Mouse (Mus musculus) liver, embryonic 14.5 days (tissue): ENCODE results near the gene Cadm2. TPM values are rescaled to one million over a fixed set of nuclear protein-coding genes. Genes with fewer than 3 reads are reported as not detected.

ENCODE experiments used
- ATAC-seq: fragments of 200-750 bp; cut with Nextera tagmentation; 2 replicates; pipeline ENCODE4 v1.8.0; 2017; ENCODE audit warnings: moderate number of reproducible peaks, mild to moderate bottlenecking, moderate library complexity; ENCODE audit not compliant: insufficient read depth
- DNase-seq, 3 experiments: peaks; one replicate each; pipeline ENCODE4 v3.0.0-alpha.2; 2012 to 2013; ENCODE audit warnings: low read depth in 3 of 3, low spot score in 3 of 3
- H3K27ac ChIP-seq: fragments of 300-500 bp; sonication (generic); 2 replicates; pipeline ENCODE4 v1.5.1; 2014; ENCODE audit warnings: moderate library complexity, mild to moderate bottlenecking, control low read depth, inconsistent platforms
- H3K27me3 ChIP-seq: fragments of 300-500 bp; sonication (generic); 2 replicates; pipeline ENCODE4 v1.6.1; 2014; ENCODE audit warnings: mild to moderate bottlenecking, low read length, moderate library complexity; ENCODE audit not compliant: control insufficient read depth, insufficient read depth
- H3K36me3 ChIP-seq: fragments of 300-500 bp; sonication (generic); replicated peaks from 2 replicates; pipeline ENCODE4 v1.6.1; 2014; ENCODE audit warnings: low read depth; ENCODE audit not compliant: control insufficient read depth, insufficient read depth
- H3K4me1 ChIP-seq, 2 experiments: fragments of 200-500 bp in 1 of 2; fragments of 300-500 bp in 1 of 2; sonication (generic) in 1 of 2; replicated peaks; 2 replicates each; pipeline ENCODE4 v1.6.1; 2012 to 2014; ENCODE audit warnings: antibody characterized with exemption in 1 of 2, inconsistent platforms in 1 of 2, low read length in 1 of 2; ENCODE audit not compliant: control insufficient read depth in 2 of 2, insufficient read depth in 2 of 2
- H3K4me2 ChIP-seq: fragments of 300-500 bp; sonication (generic); 2 replicates; pipeline ENCODE4 v1.6.1; 2014; ENCODE audit warnings: low read depth, mild to moderate bottlenecking, control low read depth, moderate library complexity
- H3K4me3 ChIP-seq, 2 experiments: fragments of 200-500 bp in 1 of 2; fragments of 300-500 bp in 1 of 2; sonication (generic) in 1 of 2; 2 replicates each; pipeline ENCODE4 v1.5.1; 2012 to 2014; ENCODE audit warnings: low read depth in 2 of 2, low read length in 2 of 2, mild to moderate bottlenecking in 2 of 2, control low read depth in 1 of 2, inconsistent platforms in 1 of 2, moderate library complexity in 1 of 2; ENCODE audit not compliant: insufficient read depth in 1 of 2
- H3K9ac ChIP-seq: fragments of 300-500 bp; sonication (generic); replicated peaks from 2 replicates; pipeline ENCODE4 v1.6.1; 2014; ENCODE audit warnings: mild to moderate bottlenecking, control low read depth, moderate library complexity
- H3K9me3 ChIP-seq: fragments of 300-500 bp; sonication (generic); 2 replicates; pipeline ENCODE4 v1.6.1; 2016; ENCODE audit warnings: low read length, mixed read lengths; ENCODE audit not compliant: control insufficient read depth
- CTCF ChIP-seq: IDR thresholded peaks from 2 replicates; pipeline ENCODE4 v1.5.1; 2016; ENCODE audit warnings: antibody characterized with exemption, low read depth, control low read depth
- EP300 ChIP-seq: IDR thresholded peaks from 2 replicates; pipeline ENCODE4 v1.6.1; 2016; ENCODE audit warnings: antibody characterized with exemption, low read depth
- WGBS: fragments of 180-500 bp; shearing (Covaris S2); extraction: QIAGEN DNeasy Blood & Tissue Kit; methylation state at CpG from one replicate; pipeline ENCODE4 v1.1.7; 2014; ENCODE audit not compliant: insufficient replicate concordance; 5-methylcytosine and 5-hydroxymethylcytosine counted together
- polyA plus RNA-seq, 2 experiments: library from polyadenylated mRNA; depleted of rRNA in 1 of 2; stranded (reverse) in 1 of 2; unstranded in 1 of 2; fragments of >200 nt; fragmentation: Nextera tagmentation in 1 of 2; extraction: Ambion mirVana in 1 of 2; gene quantifications; 2 replicates each; pipeline versions ENCODE4 v1.2.1 to v1.2.3; 2012 to 2014

Cadm2 gene
- polyA plus RNA-seq, 2 experiments: 0.06 TPM; not detected in 1

GRCm38 (mm10) chr16:67089747-67090146 lies 531.0 kb downstream of the Cadm2 start:
- TF ChIP-seq EP300 (no peak), CTCF (no peak)
- ATAC-seq: no peak
- Histone ChIP-seq H3K27ac (no peak overlapping the region), H3K4me2 (no peak overlapping the region), H3K4me3 (no peak overlapping the region), H3K4me1 (no peaks in the 10 kb centered on the region), H3K9me3 (no peaks in the 10 kb centered on the region), H3K36me3 (no peaks in the 10 kb centered on the region), H3K9ac (no peak overlapping the region), H3K27me3 (no peaks in the 10 kb centered on the region)
- no peak for DNase-seq
- WGBS: 51% methylated on average over 3 of the region's 3 CpGs

- Histone ChIP-seq H3K36me3 (no peaks in the 10 kb centered on the region), H3K4me1 (no peaks in the 10 kb centered on the region), H3K27ac (no peak overlapping the region), H3K9me3 (no peaks in the 10 kb centered on the region), H3K4me2 (no peak overlapping the region), H3K9ac (no peak overlapping the region), H3K27me3 (no peaks in the 10 kb centered on the region), H3K4me3 (no peak overlapping the region)
- 58% methylated on average over 2 of the region's 2 CpGs for WGBS
- no peak for DNase-seq
- ATAC-seq: no peak
- TF ChIP-seq CTCF (no peak), EP300 (no peak)
Measured at GRCm38 (mm10) chr16:67079318-67079717, 541.4 kb downstream of the Cadm2 start.

- ATAC-seq (no peak), DNase-seq (no peak)
- WGBS: 61% methylated on average over 7 of the region's 7 CpGs
- H3K4me1 ChIP-seq: no peaks in the 10 kb centered on the region
- TF ChIP-seq CTCF: no peak
- H3K9me3 ChIP-seq: no peaks in the 10 kb centered on the region
- H3K9ac ChIP-seq: no peak overlapping the region
- no peaks in the 10 kb centered on the region for H3K36me3 ChIP-seq
- H3K27ac ChIP-seq: no peak overlapping the region
- no peak overlapping the region for H3K4me2 ChIP-seq
- H3K4me3 ChIP-seq: no peak overlapping the region
- no peaks in the 10 kb centered on the region for H3K27me3 ChIP-seq
Measured at GRCm38 (mm10) chr16:67076169-67076895, 544.4 kb downstream of the Cadm2 start.

GRCm38 (mm10) chr16:67068461-67068860 lies 552.2 kb downstream of the Cadm2 start:
- TF ChIP-seq CTCF (no peak), EP300 (no peak)
- Histone ChIP-seq H3K9ac (no peak overlapping the region), H3K27ac (no peak overlapping the region), H3K9me3 (no peaks in the 10 kb centered on the region), H3K27me3 (no peaks in the 10 kb centered on the region), H3K4me3 (no peak overlapping the region), H3K36me3 (no peaks in the 10 kb centered on the region), H3K4me1 (no peaks in the 10 kb centered on the region), H3K4me2 (no peak overlapping the region)
- WGBS: 17% methylated on average over 1 of the region's 1 CpGs
- DNase-seq (no peak), ATAC-seq (no peak)

- Histone ChIP-seq H3K4me1 (no peaks in the 10 kb centered on the region), H3K4me3 (no peak overlapping the region), H3K9me3 (no peaks in the 10 kb centered on the region), H3K27me3 (no peaks in the 10 kb centered on the region), H3K9ac (no peak overlapping the region), H3K36me3 (no peaks in the 10 kb centered on the region), H3K4me2 (no peak overlapping the region), H3K27ac (no peak overlapping the region)
- TF ChIP-seq CTCF (no peak), EP300 (no peak)
- 69% methylated on average over 5 of the region's 5 CpGs for WGBS
- ATAC-seq (no peak), DNase-seq (no peak)
Measured at GRCm38 (mm10) chr16:67030918-67031317, 589.8 kb downstream of the Cadm2 start.
